Mouse (Mus musculus) erythroblast, embryonic 14.5 days (primary cell): Measurements from ENCODE around the gene Tmem94. TPM values are rescaled to one million over a fixed set of nuclear protein-coding genes. Genes with fewer than 3 reads are reported as not detected.
"Not testable (repeated sequence)": the region's sequence is repeated elsewhere in the genome, so short reads cannot be mapped to it uniquely, and the experiment has no call there.

Source experiments
- H3K27me3 ChIP-seq: 2 replicates; pipeline ENCODE4 v1.6.1; 2012; ENCODE audit warnings: inconsistent platforms; ENCODE audit not compliant: control insufficient read depth
- H3K36me3 ChIP-seq: 2 replicates; pipeline ENCODE4 v1.6.1; 2012; ENCODE audit warnings: mild to moderate bottlenecking, inconsistent platforms; ENCODE audit not compliant: control insufficient read depth
- H3K4me1 ChIP-seq: 2 replicates; pipeline ENCODE4 v1.6.1; 2012; ENCODE audit warnings: inconsistent platforms; ENCODE audit not compliant: control insufficient read depth
- H3K4me3 ChIP-seq: replicated peaks from 2 replicates; pipeline ENCODE3; 2012; ENCODE audit warnings: moderate library complexity, mild to moderate bottlenecking, inconsistent platforms
- H3K9me3 ChIP-seq: 2 replicates; pipeline ENCODE4 v1.6.1; 2012; ENCODE audit warnings: low read length, inconsistent platforms, mixed read lengths; ENCODE audit not compliant: control insufficient read depth
- GATA1 ChIP-seq: IDR thresholded peaks from 2 replicates; pipeline ENCODE4 v1.6.1; 2012; ENCODE audit warnings: low read length, inconsistent platforms, mixed read lengths
- TAL1 ChIP-seq: IDR thresholded peaks from 3 replicates; pipeline ENCODE4 v1.6.1; 2012; ENCODE audit warnings: low read length, inconsistent platforms, mixed read lengths
- polyA plus RNA-seq: library from polyadenylated mRNA; stranded (reverse); fragments of >175 nt; gene quantifications from 2 replicates; pipeline ENCODE4 v1.2.3, GENCODE M21; 2012

Tmem94 gene
- polyA plus RNA-seq, 1 experiment = 6.1 TPM

DNA sequence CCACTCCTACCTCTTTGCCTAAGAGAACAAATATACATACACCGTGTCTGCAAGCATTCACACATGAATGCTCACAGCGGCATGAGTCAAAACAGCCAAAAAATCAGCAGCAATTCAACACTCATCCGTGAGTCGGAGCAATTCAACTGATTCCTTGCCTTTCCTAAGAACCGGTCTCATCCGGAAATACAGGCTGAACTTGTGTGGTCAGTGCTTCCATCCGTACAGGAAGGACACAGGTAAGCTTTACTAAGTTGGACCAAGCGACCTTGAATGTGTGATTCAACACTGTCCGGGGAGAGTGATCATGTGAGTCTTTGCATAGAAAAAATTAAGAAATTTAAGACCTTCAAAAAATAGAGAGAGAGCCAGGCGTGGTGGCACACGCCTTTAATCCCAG is 24.2 kb upstream of the Tmem94 start:
- Histone ChIP-seq H3K4me1 (no peaks in the 10 kb centered on the region), H3K4me3 (no peak overlapping the region), H3K36me3 (no peaks in the 10 kb centered on the region), H3K27me3 (peaks cover 17% of the 10 kb centered on the region), H3K9me3 (no peaks in the 10 kb centered on the region)
- TF ChIP-seq GATA1 = no peak
- TF ChIP-seq TAL1 = no peak

- Histone ChIP-seq H3K27me3 (peaks cover 24% of the 10 kb centered on the region), H3K36me3 (no peaks in the 10 kb centered on the region), H3K9me3 (no peaks in the 10 kb centered on the region), H3K4me1 (peaks cover 10% of the 10 kb centered on the region), H3K4me3 (no peak overlapping the region)
- no peak for TF ChIP-seq TAL1
- no peak for TF ChIP-seq GATA1
Measured at GRCm38 (mm10) chr11:115742926-115743325, 22.3 kb upstream of the Tmem94 start.

DNA sequence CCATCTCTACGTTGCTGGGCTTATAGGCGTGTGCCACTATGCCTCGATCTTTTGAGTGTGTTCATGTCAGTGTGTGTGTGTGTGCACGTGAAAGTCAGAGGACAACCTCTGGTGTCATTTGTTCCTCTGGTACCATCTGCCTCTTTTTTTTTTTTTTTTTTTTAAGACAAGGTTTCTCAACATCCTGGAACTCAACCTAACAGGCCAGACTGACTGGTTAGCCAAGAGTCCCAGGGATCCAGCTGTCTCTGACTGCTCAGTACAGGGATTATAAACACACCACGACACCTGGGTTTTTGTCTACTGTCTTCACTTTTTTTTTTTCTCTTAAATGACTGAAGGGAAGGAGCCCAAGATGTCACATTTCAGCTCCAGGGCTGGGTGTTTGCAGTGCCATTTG is 20.8 kb upstream of the Tmem94 start:
- H3K4me1 ChIP-seq = peaks cover 10% of the 10 kb centered on the region
- TF ChIP-seq TAL1 (no peak), GATA1 (no peak)
- no peaks in the 10 kb centered on the region for H3K36me3 ChIP-seq
- no peak overlapping the region for H3K4me3 ChIP-seq
- H3K9me3 ChIP-seq = no peaks in the 10 kb centered on the region
- H3K27me3 ChIP-seq = peaks cover 31% of the 10 kb centered on the region

- no peaks in the 10 kb centered on the region for H3K9me3 ChIP-seq
- H3K27me3 ChIP-seq = peaks cover 34% of the 10 kb centered on the region
- TF ChIP-seq TAL1 (no peak), GATA1 (no peak)
- no peak overlapping the region for H3K4me3 ChIP-seq
- H3K4me1 ChIP-seq = peaks cover 10% of the 10 kb centered on the region
- no peaks in the 10 kb centered on the region for H3K36me3 ChIP-seq
Measured at GRCm38 (mm10) chr11:115746109-115746508, 19.1 kb upstream of the Tmem94 start.

DNA sequence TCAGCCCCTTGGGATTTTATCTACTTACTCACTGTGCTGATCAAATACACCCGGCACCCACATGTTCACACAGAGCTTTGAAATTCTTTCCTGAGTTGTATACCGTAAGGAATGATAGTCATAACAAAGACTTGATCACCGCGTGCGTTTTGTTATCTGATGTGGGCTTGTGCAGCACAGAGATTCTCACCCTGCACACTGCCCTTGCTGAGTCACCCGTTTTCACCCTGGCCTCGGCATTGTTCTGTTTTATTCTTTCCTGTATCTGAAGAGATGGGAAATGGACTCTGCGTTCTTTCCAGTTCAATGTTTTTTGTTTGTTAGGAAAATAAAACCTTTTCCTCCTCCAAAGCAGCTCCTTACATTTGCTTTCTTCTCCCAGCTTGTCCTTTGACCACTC is 18.5 kb upstream of the Tmem94 start:
- Histone ChIP-seq H3K27me3 (peaks cover 34% of the 10 kb centered on the region), H3K36me3 (no peaks in the 10 kb centered on the region), H3K4me3 (no peak overlapping the region), H3K4me1 (peaks cover 10% of the 10 kb centered on the region), H3K9me3 (no peaks in the 10 kb centered on the region)
- no peak for TF ChIP-seq TAL1
- TF ChIP-seq GATA1 = peak; percentile 62

- Histone ChIP-seq H3K4me1 (peaks cover 10% of the 10 kb centered on the region), H3K27me3 (peaks cover 34% of the 10 kb centered on the region), H3K36me3 (no peaks in the 10 kb centered on the region), H3K9me3 (no peaks in the 10 kb centered on the region), H3K4me3 (no peak overlapping the region)
- TF ChIP-seq TAL1 (no peak), GATA1 (no peak)
Measured at GRCm38 (mm10) chr11:115747351-115747750, 17.9 kb upstream of the Tmem94 start.

GRCm38 (mm10) chr11:115749834-115750233 is 15.4 kb upstream of the Tmem94 start:
- TF ChIP-seq GATA1 = no peak
- TF ChIP-seq TAL1 = no peak
- Histone ChIP-seq H3K36me3 (no peaks in the 10 kb centered on the region), H3K27me3 (peaks cover 23% of the 10 kb centered on the region), H3K4me1 (peaks cover 10% of the 10 kb centered on the region), H3K9me3 (no peaks in the 10 kb centered on the region), H3K4me3 (no peak overlapping the region)

DNA sequence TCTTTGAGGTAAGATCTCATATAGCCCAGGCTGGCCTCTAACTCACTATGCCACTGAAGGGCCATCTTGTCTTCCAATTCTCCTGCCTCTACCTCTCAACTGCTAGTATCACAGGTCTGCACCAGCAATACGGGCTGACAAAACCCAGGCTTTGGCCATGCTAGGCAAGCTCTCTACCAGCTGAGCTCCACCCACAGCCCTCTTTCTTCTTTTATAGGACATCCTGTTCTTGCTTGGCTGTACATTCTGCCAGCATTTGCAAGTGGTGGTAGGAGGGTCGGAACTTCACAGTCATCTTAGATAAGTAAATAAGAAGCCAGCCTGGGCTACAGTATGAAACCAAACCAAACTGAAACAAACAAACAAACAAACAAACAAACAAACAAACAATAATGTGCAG is 13.5 kb upstream of the Tmem94 start:
- no peak for TF ChIP-seq TAL1
- no peak for TF ChIP-seq GATA1
- Histone ChIP-seq H3K27me3 (peaks cover 21% of the 10 kb centered on the region), H3K9me3 (no peaks in the 10 kb centered on the region), H3K36me3 (no peaks in the 10 kb centered on the region), H3K4me3 (no peak overlapping the region), H3K4me1 (peaks cover 7% of the 10 kb centered on the region)

DNA sequence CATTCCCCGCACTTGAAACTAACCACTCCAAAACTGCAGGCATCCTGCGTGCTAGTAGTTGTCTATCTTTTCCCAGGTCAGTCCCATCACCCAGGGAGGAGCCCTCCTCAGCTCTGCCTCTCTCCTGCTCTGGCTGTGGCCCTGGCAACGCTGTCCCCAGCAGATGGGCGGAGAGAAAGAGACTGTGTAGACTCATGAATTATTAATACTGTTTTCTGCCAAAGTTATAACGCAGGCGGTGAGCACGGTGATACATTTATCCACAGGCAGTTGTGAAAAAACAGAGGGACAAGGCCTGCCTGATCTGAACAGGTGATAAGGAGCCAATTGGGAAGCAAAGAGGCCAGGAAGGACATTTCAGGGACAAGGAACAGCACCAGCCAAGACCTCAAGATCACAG is 12.6 kb upstream of the Tmem94 start:
- TF ChIP-seq GATA1 = 0 out of 2 replicates have a peak, but pooled peaks have one; percentile 10
- TF ChIP-seq TAL1 = no peak
- Histone ChIP-seq H3K4me1 (peaks cover under 1% of the 10 kb centered on the region; the same call in 1 of the 2 replicates), H3K36me3 (no peaks in the 10 kb centered on the region)

GRCm38 (mm10) chr11:115753485-115753884 is 11.7 kb upstream of the Tmem94 start:
- no peaks in the 10 kb centered on the region for H3K4me1 ChIP-seq
- no peaks in the 10 kb centered on the region for H3K36me3 ChIP-seq
- TF ChIP-seq GATA1 (no peak), TAL1 (no peak)
- no peaks in the 10 kb centered on the region for H3K9me3 ChIP-seq
- peaks cover 11% of the 10 kb centered on the region for H3K27me3 ChIP-seq
- H3K4me3 ChIP-seq = no peak overlapping the region

More for the DNA sequence above, 12.6 kb upstream of the Tmem94 start:
- Histone ChIP-seq H3K9me3 (no peaks in the 10 kb centered on the region), H3K27me3 (peaks cover 18% of the 10 kb centered on the region), H3K4me3 (no peak overlapping the region)

DNA sequence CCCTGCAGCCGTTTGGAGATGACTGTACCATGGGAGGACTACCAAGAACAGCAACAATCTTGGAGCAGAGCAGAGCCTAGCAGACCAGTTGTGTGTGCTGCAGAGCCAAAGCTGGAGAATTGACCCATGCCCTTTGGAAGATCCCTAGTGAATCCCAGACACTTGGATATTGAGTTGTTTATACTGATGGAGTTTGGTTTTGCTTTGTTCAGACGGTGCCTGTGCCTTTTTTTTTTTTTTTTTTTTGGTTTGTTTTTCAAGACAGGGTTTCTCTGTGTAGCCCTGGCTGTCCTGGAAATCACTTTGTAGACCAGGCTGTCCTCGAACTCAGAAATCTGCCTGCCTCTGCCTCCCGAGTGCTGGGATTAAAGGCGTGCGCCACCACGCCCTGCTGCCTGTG is 3.1 kb upstream of the Tmem94 start:
- not testable (repeated sequence) for H3K4me3 ChIP-seq, H3K9me3 ChIP-seq, H3K27me3 ChIP-seq, H3K36me3 ChIP-seq
- H3K4me1 ChIP-seq = peaks cover 28% of the 10 kb centered on the region
